Mouse (Mus musculus) heart, postnatal 10 days (tissue): ENCODE measurements around the gene Gm45021. TPM values are rescaled to one million over a fixed set of nuclear protein-coding genes. Genes with fewer than 3 reads are reported as not detected.
"Not testable (repeated sequence)": the region's sequence is repeated elsewhere in the genome, so short reads cannot be mapped to it uniquely, and the experiment has no call there.

ENCODE experiments used
- DNase-seq, 2 experiments: peaks; one replicate each; pipeline ENCODE4 v3.0.0; 2021
- intact Hi-C: fragments of 180-260 bp; cut with DNase I; formaldehyde crosslinking; loops from one replicate; pipeline ENCODE4 v1.15.1; 2025
- total RNA-seq, 2 experiments: library from RNA; stranded (reverse); gene quantifications; 2 replicates each; pipeline ENCODE4 v1.2.3; 2021

Gene Gm45021
- total RNA-seq, 2 experiments from 2014 or later: not detected

GRCm38 (mm10) chr6:48609512-48609911, 20.1 kb downstream of the Gm45021 start:
- DNase-seq: no peak
- intact Hi-C loops: no loop called here

- no peak for DNase-seq
- intact Hi-C loops: no loop called here
These were observed 21.2 kb downstream of the Gm45021 start for GRCm38 (mm10) chr6:48610657-48611056.

- intact Hi-C loops: no loop called here
- no peak for DNase-seq
These were observed 24.1 kb downstream of the Gm45021 start for GRCm38 (mm10) chr6:48613464-48613863.

DNA sequence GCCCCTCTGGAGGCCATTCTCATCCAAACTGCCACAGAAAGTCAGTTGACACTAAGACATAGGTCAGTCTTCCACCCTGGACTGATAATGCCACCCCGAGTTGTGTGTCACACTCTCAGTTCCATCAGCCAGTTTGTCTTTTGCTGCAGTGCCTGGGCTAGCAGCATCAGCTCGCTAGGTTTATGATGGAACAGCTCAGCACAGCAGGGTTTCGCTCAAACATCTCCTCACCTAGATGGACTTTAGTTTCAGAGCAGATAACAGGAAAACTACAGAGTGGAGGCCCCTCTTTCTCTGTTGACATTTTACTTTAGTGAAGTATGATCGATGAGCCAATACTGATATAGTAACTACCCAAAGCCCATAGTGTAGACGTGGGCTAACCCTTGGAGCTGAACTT, 25.3 kb downstream of the Gm45021 start:
- no peak for DNase-seq
- intact Hi-C loops: no loop called here

DNA sequence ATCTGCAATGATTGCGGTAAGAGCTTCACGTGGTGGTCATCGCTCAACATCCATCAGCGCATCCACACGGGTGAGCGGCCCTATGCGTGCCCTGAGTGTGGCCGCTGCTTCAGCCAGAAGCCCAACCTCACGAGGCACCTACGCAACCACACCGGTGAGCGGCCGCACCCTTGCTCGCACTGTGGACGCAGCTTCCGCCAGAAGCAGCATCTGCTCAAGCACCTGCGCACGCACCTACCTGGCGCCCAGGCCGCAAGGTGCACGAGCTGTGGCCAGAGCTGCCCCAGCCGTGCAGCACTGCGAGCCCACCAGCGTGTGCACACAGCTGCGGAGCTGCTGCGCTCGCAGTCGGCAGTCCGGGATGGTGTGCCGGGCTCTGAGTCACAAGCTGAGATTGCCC, 30.6 kb downstream of the Gm45021 start:
- intact Hi-C loops: no loop called here
- DNase-seq: no peak

DNA sequence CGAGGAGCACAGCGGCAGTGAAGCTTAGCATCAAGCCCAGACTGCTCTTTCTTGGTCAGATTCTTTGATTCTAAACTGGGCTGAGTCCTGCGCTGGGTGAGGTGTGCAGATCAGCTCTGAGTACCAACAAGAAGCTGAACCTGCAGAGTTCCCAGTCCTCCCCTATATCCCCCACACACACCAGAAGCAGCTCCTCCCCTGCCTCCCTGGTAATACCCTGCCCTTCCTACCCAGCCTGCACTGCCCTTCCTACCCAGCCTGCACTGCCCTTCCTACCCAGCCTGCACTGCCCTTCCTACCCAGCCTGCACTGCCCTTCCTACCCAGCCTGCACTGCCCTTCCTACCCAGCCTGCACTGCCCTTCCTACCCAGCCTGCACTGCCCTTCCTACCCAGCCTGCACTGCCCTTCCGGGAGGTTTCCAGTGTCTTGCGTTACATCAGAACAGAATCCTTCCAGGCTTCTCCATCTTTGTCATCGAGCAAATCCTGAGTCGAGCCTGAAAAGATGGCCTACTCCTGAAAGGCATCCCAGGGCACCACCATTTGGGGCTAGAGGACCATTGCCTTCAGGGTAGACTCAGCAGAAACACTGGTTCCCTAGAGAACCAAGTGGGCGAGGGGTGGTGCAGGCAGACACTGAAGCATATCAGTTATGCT, 32.9 kb downstream of the Gm45021 start:
- intact Hi-C loops, DNase-seq: not testable (repeated sequence)

GRCm38 (mm10) chr6:48623460-48623859, 34.0 kb downstream of the Gm45021 start:
- intact Hi-C loops: no loop called here
- DNase-seq: no peak

DNA sequence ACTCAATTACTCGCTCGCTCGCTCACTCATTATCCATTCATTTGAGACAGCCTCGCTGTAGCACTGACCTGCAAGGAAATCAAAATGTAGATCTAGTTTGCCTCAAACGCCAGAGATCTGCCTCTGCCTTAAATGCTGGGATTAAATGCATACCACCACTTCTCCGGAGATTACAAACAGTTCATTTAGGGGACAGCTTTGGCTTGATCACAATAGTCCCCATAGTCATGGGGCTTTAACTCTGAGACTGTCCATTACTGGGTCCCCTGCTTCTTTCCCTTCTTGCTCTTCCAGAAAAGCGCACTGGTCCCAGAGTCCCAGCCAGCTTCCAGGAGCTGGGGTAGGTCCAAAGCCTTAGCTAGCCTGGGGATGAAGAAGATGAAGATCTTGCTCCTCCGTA, 37.1 kb downstream of the Gm45021 start, which contains the start of gene AI854703:
AI854703 (plus strand) TSS at position 301 of the 400 bp plus-strand sequence.
- intact Hi-C loops: loop anchor here (2.0 kb wide), 1 partner anchor 24 kb away; the partner anchor contains the start of gene Zfp775
- DNase-seq: no peak

DNA sequence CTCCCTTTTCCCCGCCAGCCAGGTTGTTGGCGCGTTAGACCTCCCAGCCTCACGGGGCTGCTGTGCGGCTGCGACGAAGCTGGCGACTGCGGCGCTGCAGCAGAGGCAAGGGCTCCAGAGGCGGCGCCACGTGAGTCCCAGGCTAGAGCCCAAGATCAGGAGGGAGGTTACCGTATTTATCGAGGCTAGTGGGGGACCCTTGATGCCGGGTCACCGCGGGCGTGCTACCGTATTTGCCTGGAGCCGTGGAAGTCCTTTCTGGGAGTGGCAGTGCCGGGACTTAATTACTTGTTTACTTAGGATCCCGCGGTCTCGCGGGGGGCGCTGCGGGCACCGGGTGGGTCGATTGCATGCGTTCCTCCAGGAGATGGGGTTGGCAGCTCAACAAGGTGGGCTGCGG, 37.6 kb downstream of the Gm45021 start:
- peak; percentile 52 to 60 for DNase-seq
- intact Hi-C loops: loop anchor here (2.0 kb wide), 1 partner anchor 24 kb away; the partner anchor contains the start of gene Zfp775

- no peak for DNase-seq
- intact Hi-C loops: loop anchor here (2.0 kb wide), 1 partner anchor 25 kb away; the partner anchor contains the start of gene Zfp775
These were observed 38.1 kb downstream of the Gm45021 start for GRCm38 (mm10) chr6:48627511-48627924.

GRCm38 (mm10) chr6:48628377-48628776, 39.0 kb downstream of the Gm45021 start:
- intact Hi-C loops: no loop called here
- DNase-seq: no peak

- peak in 1 of 2 experiments; percentile 14 for DNase-seq
- intact Hi-C loops: no loop called here
These were observed 39.6 kb downstream of the Gm45021 start for GRCm38 (mm10) chr6:48628808-48629660.

GRCm38 (mm10) chr6:48629661-48630034, 40.2 kb downstream of the Gm45021 start:
- intact Hi-C loops: no loop called here

DNA sequence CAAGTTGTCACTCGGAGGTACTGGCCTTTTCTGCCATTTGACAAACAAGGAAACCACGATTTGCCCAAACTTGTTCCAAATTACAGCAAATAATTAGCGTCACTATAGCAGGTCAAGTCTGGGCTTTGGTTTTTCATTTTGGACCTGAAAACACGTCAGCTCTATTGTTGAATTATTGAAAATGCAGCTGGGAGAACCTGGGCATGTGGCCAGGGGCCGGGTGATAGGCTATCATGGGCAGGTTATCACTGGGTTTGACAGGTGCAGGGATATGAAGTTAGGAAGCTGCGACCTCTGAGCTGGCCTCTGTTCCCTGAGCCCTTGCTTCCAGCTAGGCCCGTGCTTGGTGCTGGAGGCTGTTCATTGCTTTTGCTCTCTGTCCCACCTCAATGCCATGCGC, 41.4 kb downstream of the Gm45021 start:
- intact Hi-C loops: no loop called here

More at GRCm38 (mm10) chr6:48629661-48630034, 40.2 kb downstream of the Gm45021 start:
- no peak for DNase-seq

DNA sequence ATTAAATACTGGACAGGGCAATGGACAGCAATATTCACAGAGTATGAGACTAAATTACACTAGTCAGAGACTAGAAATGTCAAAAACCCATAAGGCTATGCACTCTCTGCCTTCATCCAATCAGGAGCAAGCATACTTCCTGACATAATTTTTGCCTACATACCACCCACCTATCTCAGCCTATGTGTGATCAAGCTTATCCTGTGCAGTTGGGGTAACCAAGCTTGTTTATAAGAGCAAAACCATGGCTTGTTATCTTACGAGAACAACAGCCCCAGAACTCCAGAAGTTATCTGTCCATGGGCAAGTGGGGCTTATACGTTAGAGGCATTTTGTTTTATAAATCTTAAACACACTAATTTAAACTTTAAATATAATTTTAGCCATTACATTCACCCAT, 45.7 kb downstream of the Gm45021 start:
- intact Hi-C loops: no loop called here
- no peak for DNase-seq

More for the DNA sequence above, 41.4 kb downstream of the Gm45021 start:
- no peak for DNase-seq

DNA sequence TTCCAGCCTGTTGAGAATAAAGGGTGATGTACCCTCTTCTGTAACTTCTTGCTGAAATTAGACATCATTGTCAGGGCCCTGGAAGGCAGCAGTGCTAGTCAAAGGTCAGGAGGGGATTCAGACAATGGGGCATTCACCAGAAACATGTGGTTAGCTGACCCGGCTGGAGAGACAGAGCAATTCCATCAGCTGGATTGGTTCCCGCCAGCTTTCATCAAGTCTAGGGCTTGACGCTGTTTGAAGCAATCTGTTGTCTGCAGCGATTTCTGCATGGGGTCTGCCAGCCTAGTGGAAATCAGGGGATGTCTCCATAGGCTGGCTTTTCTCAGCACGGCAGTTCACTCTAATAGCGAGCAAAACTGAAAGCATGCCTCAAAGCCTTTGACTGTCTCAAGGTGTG, 47.1 kb downstream of the Gm45021 start:
- peak; percentile 52 to 71 for DNase-seq
- intact Hi-C loops: no loop called here

DNA sequence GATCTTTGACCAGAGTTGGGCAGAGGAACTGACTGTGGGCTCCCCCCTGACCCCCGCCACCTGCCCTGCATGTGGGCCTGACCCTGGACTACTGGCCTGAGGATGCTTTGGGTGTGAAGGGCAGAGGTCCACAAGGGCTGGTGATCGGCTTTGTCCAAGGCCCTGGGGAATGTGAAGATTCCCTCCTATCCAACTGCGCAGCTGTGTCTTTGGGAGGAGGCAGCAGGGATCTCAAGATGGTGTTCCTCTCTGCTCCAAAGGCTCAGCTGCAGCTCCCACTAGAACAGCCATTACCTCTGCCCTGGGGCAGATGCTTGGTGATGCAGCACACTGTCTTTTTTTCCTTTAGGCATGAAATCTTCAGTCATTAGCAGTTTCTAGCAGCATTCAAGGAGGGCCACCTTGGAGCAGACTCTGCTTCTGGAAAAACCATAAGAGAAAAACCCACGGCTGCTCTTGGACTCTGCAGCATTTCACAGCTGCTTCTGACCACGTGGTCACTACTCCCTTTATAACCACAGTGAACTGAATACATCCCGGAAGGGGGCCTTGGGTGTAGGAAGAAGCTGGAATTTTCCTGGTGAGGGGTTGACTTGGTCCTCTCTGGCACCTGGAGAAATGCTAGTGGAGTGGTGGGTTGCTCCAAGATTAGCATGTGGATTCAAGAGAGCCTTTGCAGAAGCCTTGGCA, 48.5 kb downstream of the Gm45021 start:
- intact Hi-C loops: no loop called here
- no peak for DNase-seq

- DNase-seq: no peak
- intact Hi-C loops: no loop called here
These were observed 49.1 kb downstream of the Gm45021 start for GRCm38 (mm10) chr6:48638553-48638952.

DNA sequence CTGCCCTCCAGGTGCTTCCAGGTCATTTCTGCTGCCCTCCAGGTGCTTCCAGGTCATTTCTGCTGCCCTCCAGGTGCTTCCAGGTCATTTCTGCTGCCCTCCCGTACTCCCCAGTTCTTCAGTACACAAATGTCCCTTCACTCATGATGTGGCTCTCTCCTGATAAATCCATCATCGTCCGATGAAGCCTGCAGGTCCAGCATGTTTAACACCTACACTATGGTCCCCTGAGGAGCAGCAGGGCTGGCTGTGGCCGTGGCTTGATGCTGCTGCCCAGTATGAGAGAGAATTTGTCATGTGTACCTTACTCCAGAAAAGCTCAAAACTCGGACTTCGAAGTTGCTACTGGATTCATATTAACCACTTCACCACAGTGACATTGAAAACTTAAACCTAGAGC, 52.0 kb downstream of the Gm45021 start:
- intact Hi-C loops: loop anchor here (2.0 kb wide), 1 partner anchor 59 kb away; no protein-coding TSS in a partner anchor
- DNase-seq: no peak

DNA sequence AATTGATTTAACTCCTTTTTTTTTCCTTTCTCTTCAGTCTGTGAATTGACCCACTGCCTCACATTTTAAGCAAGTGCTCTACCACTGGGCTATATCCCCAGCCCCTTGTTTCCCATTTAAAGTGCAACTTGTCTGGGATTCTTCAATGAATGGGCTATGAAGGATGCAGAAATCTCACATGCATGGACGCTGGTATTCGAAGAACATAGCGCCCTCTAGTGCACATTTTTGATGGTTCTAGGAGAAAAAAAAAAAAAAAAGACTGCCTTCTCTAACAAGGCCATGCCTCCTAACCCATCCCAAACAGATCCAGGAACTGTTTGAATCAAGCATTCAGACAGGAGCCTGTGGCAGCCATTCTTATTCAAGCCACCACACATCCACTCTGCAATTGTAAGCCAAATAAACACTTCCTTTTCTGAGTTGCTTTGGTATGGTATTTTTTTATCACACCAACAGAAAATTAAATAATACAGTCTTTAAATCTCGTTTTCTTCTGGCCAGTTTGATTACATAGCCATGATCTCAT, 53.4 kb downstream of the Gm45021 start:
- intact Hi-C loops: loop anchor here (1.0 to 2.0 kb wide), 2 partner anchors 104 to 465 kb away; no protein-coding TSS in a partner anchor
- DNase-seq: peak; percentile 43 to 74
